Mouse (Mus musculus) retina, postnatal 7 days (tissue): ENCODE measurements around the gene Ackr1.
"Not testable (repeated sequence)": the region's sequence is repeated elsewhere in the genome, so short reads cannot be mapped to it uniquely, and the experiment has no call there.

ENCODE experiments used
- DNase-seq: peaks from one replicate; pipeline ENCODE4 v3.0.0-alpha.2; 2012; ENCODE audit warnings: low read depth, low spot score

Ackr1 gene

DNA sequence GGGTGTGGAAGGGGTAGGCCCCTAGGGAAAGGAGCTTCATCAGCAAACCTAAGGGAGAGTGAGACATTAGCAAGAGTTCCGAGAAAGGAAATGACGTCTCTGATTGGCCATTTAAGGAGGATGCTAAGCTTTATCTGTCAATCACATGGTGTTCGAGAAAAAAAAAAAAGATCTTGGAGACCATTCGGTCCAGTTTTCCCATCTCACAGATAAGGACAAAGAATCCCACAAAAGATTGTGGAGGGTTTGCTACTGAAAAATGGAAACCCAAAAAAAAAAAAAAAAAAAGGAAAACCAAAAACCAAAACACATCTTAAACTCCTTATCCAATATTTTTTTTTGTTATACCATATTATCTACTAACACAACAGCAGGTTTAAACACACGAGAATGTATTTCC, 15.6 kb upstream of the Ackr1 start:
- no peak for DNase-seq

DNA sequence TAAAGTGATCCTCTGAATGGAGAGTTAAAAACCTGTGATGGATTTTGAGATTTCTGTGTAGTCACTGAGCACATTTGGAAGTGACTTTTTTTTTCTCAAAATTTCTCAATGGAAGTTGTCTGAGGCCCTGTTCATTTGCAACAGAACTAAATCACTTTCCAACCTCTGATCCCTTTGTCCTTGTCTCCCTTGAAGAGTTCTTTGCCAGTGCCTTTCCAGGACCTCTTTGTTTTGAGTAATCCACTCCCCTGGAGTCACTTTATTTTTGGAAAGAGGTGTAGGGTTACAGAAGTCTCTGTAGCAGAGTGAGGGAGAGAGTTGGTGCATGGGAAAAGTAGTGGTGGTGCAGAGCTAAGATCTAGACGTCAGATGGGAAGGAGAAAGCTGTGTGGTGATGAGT, 15.0 kb upstream of the Ackr1 start:
- DNase-seq = no peak

DNA sequence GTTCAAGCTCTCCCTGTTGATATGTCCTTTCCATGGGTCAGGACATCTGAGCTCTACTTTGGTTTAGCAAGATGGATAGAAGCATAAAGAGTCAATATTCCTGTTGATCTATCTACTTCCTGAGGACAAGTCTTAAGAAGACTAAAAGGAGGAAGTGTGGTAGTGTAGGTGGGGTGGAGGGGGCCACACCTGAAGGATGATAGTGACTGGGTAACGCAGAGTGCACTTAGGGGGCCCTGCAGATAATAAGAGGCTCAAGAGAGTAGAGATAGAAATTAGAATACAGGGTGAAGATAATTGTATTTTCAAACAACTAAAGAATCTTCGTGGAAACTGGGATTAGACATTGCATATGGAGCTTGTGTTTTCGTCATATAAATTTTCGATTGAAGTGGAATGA, 11.6 kb upstream of the Ackr1 start:
- no peak for DNase-seq

DNA sequence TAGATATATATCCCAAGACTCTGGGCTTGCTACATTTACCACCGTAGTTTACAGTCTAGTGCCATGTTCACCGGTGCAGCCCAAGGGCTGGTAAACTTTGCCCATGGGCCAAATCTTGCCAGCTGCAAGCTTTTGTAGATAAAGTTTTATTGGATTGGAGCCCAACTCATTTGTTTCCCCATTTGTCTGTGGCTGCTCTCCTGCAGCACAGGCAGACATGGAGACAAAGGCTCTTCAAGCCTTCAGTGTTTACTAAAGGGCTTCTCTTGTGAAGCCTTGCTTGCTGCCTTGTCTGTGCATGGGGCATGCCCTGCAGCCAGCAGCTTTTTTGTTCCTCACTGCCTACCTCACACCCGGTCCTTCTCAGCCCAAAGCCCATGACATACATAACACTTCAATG, 10.4 kb upstream of the Ackr1 start:
- DNase-seq = no peak

DNA sequence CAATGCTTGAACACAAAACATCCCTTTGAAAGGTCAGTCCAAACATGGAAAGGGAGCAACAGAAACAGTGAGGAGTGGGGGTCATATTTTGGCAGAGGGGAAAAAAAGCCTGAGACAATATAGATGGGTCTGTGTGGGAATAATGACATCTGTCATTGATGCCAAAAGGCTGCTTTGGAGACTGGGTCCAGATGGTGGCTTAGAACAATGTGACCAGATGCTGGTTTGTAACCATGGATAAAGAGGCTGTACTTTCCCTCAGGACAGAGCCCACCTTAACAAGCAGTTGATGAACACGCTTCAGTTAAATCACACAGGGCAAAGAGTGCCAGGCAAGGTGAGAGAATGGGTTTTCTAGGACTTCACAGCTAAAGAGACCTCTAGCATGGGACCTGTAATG, 8.9 kb upstream of the Ackr1 start:
- DNase-seq = no peak

DNA sequence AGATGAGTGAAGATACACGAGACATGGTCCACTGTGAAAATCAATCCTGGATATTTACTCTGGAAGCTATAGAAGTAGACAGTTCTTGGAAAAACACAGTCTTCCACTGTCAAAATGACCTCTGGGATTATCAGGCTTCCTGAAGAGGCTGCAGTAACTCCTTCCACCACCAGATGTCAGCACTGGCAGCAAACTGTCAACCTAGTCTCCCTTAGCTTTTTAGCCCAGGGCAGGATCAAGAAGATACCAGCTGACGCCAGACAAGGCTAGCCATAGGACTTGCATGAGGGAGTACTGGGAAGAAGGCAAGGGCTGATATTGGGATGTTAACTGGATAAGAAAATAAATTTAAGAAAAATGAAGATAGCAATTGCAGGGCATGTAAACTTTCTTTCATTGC, 6.0 kb upstream of the Ackr1 start:
- peak; percentile 77 for DNase-seq

DNA sequence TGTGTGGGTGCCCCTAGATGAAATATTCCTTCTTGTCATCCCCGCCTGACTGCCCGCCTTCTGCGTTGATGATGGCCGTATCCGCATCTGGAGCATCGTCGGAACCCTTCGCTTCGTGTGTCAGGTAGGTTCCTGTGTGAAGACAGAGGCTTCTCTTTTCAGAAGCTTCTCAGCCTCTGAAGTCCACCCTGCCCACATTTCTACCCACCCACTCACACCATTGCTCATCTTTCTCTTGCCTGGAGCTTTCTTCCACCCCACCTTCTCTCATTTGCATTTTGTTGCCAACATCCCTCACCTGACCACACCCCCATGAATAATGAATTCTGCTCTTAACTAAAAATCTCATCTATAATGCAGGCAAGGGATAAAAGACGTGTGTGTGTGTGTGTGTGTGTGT, 3.5 kb upstream of the Ackr1 start:
- DNase-seq = no peak

DNA sequence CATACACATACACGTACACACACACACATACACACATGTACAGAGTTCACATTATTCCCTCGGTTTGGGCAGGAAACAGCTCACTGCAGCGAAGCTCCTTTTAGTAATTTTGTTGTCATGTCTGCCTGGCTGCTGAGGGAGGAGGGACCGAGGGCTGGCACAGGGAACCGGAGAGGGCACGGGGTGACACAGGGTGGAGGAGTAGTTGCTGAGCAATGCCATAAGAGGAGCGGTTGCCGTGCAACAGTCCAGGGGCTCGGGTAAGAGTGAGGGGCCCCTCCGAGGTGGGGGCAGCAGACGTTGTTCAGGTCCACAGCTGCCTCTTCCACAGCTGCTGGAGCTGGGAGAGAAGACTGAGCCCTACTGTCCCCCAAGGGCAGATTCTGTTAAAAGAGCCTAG, 2.4 kb upstream of the Ackr1 start:
- no peak for DNase-seq

DNA sequence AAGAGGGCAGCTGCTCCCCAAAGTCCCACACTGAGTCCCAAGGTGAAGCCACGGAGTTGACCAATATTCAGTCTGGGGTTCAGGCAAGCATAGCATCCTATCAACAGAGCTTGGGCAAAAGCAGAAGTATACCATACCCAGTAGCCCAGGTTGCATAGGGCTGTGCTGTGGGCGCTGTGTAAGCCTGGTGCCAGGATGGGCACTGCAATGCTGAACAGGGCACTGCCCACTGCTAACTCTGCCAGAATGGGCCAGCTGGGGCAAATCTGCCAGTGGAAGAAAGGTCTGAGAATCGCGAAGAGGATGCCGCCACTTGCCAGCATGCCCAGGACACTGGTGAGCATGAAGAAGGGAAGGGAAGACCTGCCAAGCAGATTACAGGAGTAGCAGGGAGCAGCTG, 1.1 kb downstream of the Ackr1 start:
- DNase-seq = no peak

DNA sequence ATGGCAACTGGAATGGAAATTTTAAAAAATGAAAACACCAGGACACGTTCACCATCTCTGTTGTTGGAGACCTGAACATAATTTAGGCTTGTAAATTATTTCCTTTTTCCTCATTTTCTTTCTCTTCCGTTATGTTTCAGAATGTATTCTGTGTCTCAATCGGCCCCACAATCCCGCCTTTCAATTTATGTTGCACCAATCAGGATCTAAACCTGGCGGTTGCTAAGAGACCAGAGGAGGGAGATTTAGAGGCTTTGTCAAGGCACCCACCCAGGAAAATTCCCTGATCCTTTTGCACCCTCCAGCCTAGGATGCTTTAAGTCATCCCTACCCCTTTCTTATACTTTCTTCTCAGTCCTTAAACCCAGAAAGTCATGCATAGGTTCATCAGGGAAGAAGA, 3.8 kb downstream of the Ackr1 start:
- no peak for DNase-seq

DNA sequence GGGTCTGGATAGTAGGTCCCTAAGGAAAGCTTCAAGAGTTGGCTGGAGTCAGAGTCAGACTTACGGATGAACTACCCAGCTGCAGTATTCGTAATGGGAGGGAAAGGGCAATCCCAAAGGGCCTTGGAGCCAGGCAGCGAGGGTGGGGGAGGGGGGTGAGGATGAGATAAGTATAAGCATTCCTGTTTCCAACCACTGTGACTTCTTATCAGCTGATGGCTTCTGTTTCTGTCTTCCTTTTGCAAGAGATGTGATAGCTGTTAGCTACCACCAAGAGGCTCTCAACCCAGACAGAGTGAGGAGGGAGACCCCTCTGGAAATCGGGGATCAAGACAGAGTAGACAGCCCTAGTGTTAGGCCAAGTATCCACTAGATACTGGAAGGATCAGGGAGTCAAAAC, 4.4 kb downstream of the Ackr1 start:
- no peak for DNase-seq

DNA sequence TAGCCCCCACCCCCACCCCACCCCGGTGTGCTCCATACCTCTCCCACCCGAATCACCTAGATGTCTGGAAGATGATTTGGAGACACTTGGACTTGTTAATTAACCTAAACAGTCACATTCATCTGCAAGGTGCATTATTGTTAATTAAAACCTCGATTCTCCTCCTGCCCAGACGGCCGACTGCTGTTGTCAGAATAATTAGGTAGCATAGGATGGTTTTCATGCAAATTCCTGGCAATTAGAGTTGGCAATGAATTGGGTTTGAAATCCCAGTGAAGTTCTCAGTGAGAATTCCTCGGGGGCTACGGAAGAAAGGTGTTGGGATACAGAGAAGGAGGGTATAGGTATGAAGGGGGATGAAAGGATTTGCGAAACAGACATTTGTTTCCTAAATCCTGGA, 5.1 kb downstream of the Ackr1 start:
- no peak for DNase-seq

DNA sequence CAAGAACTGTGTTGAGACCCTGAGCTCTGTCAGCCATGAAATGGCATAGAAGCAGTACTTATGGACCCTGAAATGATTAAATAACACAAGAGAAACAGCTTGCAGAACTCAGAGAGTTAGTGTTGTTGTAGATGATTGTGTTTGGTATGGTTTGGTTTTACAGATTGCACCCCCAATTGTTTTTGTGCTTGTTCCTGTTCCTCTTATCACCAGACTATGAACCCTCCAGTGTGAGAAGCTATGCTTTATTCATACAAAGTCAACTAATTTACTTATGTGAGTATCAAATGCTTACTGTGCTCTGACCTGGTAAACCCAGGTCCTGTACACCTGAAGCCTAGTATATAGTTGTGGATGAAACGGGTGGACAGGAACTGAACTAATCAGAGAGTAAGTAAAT, 7.0 kb downstream of the Ackr1 start:
- DNase-seq = no peak

DNA sequence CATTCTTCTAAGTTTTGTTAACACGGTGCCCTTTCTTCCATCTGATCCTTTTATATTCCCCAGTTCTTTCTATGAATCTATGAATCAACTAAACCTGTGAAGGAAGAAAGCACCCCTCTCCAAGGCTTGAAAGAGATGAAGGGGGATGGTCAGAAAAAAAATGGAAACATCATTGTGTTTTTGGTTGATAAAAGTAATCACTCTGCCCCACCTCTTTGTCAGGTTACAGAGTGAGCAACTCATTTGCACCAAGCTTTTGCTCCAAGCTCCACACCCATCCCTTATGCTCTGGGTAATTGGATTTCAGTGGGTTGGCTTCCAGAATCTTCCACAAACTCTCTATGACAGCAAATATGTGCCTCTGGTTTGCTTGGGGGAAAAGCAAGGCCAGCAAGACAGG, 8.2 kb downstream of the Ackr1 start:
- no peak for DNase-seq

DNA sequence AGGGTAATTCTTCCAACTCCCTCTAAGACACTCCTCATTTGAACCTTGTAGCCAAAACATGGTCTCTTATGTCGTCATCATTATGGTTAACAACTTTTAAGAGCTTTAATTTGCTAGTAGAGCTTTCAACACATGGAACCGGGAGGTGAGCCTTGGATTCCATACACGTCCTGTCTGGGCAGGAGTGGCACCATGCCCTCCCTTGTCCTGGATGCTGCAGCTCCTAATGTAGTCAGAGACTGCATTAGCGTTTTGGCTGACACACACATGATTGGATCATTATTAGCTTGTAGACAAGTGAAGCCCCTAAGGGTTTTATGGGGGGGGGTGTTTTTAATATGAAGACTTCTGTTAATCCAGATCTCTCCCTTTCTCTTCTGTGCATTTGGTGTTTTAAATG, 8.6 kb downstream of the Ackr1 start:
- no peak for DNase-seq

DNA sequence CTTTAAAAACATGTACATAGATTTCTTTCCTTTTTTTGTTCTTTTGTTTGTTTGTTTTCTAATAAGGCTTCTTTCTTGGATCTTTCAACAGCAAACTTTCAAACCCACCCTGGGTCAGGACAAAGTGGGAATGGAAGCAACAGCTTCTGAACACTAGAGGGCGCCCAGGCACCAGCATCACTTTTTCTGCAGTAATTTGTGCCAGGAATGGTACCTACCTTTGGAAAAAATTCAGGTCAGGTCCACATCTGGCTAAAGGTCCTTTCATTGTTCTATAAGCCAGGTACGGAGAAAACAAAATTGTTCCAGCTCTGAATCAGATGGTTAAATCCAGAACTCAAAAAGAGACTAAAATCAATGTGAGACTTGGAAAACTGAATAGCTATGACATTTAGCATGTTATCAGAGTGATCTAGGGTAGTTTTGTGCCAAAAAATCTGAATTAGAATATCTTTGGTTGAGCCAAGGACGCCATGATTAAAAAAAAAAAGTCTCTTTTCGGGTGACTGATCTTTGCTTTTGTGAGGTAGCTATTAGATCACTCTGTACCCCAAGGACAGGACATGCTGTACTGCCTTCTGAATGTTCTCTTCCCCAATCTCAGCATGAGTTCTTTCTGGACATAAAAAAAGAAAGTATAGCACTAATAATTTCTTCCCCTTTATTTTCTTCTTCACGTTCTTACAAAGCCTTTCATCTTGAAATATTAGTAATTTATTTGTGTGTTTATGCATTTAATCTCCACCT, 9.5 kb downstream of the Ackr1 start:
- DNase-seq = peak; percentile 25

DNA sequence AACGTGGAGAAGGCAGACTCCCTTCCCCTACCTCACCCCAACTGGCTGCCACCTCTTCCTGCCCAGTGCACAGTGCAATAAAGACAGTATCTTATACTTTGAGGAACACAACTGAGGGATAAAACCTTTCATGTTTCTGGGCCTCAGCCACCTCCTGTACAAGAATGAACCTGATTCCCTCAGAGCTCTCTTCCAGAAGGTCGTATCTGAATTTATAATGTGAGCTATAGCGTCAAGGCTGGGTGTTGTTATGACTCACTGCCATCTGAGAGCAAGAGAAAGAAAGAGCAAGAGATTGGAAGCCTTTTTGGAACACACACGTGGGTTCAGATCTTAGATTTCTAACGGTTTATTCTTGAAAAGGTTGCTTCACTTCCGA, 11.3 kb downstream of the Ackr1 start:
- DNase-seq = no peak

DNA sequence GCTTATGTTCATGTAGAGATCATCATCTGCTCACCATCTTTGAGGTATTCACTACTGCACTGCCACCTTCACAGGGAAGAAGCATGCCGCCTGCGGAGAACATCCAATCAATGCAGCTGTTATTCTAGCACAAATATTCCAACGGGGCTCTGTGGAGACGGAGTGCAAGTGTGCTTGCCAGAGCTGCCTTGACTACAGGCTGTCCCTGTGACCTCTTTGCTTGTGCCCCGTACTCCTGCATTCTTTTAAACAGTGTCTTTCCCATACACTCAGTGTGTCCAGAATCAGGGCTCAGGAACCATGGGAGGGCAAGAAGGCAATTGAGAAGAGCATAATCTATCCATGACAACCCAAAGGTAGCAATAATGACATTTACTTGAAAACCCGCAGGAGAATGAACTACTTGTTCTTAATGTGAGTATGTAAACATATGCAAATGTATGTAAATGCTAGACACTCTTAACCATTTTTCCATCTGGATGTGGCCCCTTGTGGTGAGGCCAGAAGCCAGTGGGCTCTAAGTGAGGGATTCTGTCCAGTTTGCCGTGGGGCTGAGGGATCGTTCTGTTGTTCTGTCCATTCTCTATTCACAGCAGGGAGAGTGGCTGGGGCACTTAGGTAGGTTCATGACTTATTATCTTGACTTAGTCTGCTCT, 11.8 kb downstream of the Ackr1 start:
- DNase-seq = no peak

DNA sequence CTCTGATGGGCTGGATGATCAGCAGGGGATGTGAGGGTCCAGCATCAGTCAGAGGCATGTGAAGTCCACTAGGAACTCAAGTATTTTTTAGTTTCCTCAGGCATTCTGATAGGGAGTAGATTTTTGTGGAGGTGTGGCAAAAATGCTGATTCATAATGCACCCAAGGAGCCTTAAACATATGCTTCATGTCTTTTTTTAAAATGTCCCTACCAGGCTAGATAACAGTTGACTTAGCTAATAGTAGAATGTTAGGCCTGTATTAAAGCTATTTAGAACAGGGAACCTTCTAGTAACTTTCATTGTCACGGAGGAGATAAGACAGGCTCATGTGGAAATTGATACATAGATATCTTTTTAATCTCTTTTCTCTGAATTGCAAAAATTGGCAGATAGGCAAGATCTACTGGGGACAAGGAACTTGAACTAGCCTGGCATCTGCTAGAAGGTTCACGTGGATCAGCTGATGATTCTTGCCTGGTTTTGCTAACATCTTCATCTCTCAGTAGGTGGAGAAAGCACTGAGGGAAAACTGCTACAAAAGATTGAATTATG, 15.5 kb downstream of the Ackr1 start:
- DNase-seq = no peak

DNA sequence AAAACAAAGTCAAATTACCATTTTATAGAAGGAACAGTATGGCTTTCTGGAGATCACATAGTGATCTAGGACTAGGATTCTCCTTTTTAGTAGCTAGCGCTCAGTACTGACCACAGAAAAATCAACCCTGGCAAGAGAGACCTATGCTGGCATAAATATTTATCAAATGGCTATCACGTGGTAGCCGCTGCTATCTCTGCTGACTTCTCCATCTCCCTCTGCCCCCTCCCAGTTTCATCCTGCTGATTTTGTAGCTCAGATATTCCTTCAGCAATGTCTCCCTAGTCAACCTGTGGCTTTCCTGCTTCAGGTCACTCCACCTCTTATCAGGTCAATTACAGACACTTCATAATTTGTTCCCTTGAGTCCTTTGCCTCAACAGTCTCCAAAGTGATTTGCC, 17.8 kb downstream of the Ackr1 start:
- no peak for DNase-seq

DNA sequence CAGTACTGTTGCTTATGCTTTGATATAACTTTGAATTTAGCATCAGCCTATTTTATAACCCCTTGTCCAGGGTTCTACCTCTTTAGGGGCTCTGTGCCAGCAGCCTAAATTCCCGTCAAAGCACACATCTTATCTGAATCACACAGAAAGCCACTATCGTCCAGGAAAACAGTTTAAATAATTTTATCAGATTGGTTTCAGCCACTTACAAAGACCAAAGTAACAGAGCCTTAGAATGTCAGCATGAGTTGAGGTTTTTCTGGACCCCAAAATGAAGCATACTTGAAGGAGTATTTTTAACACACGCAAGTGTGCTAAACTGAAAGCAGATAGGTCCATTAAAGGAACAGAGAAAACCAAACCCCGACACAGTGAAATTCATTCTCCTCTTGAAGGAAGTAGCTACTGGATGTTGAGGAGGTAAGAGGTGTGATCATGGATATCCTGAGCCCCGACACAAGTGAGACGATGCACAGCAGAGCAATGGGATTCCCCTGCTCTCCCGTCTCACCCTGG, 20.0 kb downstream of the Ackr1 start:
- DNase-seq = not testable (repeated sequence)

DNA sequence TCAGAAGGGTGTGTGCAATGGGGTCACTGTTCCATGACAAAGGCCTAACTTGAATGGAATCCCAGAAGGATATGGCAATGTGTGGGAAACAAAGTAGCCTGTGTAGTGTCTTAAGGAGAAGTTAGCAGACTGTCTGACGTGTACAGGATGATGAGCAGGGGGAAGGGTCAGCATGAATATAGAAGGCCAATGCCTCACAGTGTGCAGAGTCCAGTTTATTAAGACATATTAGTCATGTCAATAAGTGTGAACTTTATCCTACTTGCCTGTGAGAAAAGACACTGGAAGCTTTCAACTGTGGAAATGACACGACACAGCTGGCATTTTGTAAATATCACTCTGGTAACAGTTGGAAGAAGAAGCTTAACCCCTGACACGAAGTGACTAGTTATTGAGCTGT, 30.8 kb downstream of the Ackr1 start:
- not testable (repeated sequence) for DNase-seq
